Mouse (Mus musculus): ENCODE measurements around the gene Cdkn2d. TPM values are rescaled to one million over a fixed set of nuclear protein-coding genes. Genes with fewer than 3 reads are reported as not detected.

Cdkn2d gene
- polyA plus RNA-seq, 1 experiment from 2014 or later, result 34.9 TPM

GRCm38 (mm10) chr9:21320280-21320618 is 29.0 kb upstream of the Cdkn2d start:
- H3K27me3 ChIP-seq (replicated peaks; ENCODE audit: insufficient read depth, low read length), result no peaks in the 10 kb centered on the region
- H3K4me3 ChIP-seq (ENCODE audit: low read depth, low read length), result peak overlapping the region; percentile 68
- ATAC-seq, result no peak
- TF ChIP-seq CTCF (IDR thresholded peaks at IDR 0.05) (no peak), EP300 (IDR thresholded peaks at IDR 0.05) (no peak)
- no peak overlapping the region for H3K27ac ChIP-seq (ENCODE audit: low read length)
- H3K9ac ChIP-seq (replicated peaks; ENCODE audit: low read depth), result no peak overlapping the region; the same call in 1 of the 2 replicates
- 24% methylated on average over 4 of the region's 4 CpGs for WGBS
- no peak for DNase-seq (ENCODE audit: low spot score)
- peaks cover 3% of the 10 kb centered on the region; the same call in 1 of the 2 replicates for H3K4me1 ChIP-seq (ENCODE audit: insufficient read depth, low read depth, low read length)
- H3K9me3 ChIP-seq (ENCODE audit: low read length), result no peaks in the 10 kb centered on the region
- peak overlapping the region; percentile 72 for H3K4me2 ChIP-seq (replicated peaks; ENCODE audit: low read depth, low read length)
- H3K36me3 ChIP-seq (ENCODE audit: insufficient read depth, low read length), result no peaks in the 10 kb centered on the region

- Histone ChIP-seq H3K4me1 (ENCODE audit: insufficient read depth, low read depth, low read length) (peaks cover 3% of the 10 kb centered on the region; the same call in 1 of the 2 replicates), H3K4me3 (ENCODE audit: low read depth, low read length) (no peak overlapping the region), H3K4me2 (replicated peaks; ENCODE audit: low read depth, low read length) (no peak overlapping the region), H3K9ac (replicated peaks; ENCODE audit: low read depth) (no peak overlapping the region), H3K27ac (ENCODE audit: low read length) (no peak overlapping the region), H3K27me3 (replicated peaks; ENCODE audit: insufficient read depth, low read length) (no peaks in the 10 kb centered on the region), H3K36me3 (ENCODE audit: insufficient read depth, low read length) (no peaks in the 10 kb centered on the region), H3K9me3 (ENCODE audit: low read length) (no peaks in the 10 kb centered on the region)
- no peak for TF ChIP-seq EP300 (IDR thresholded peaks at IDR 0.05)
- peak; percentile 34 for TF ChIP-seq CTCF (IDR thresholded peaks at IDR 0.05)
- ATAC-seq (no peak), DNase-seq (ENCODE audit: low spot score) (no peak)
- 94% methylated on average over 4 of the region's 4 CpGs for WGBS
Measured at GRCm38 (mm10) chr9:21319503-21319902, 28.3 kb upstream of the Cdkn2d start.

- H3K4me3 ChIP-seq (ENCODE audit: low read depth, low read length), result no peak overlapping the region
- H3K9me3 ChIP-seq (ENCODE audit: low read length), result no peaks in the 10 kb centered on the region
- H3K9ac ChIP-seq (replicated peaks; ENCODE audit: low read depth), result no peak overlapping the region
- H3K4me1 ChIP-seq (ENCODE audit: insufficient read depth, low read depth, low read length), result peaks cover 3% of the 10 kb centered on the region; the same call in 1 of the 2 replicates
- H3K27me3 ChIP-seq (replicated peaks; ENCODE audit: insufficient read depth, low read length), result no peaks in the 10 kb centered on the region
- H3K36me3 ChIP-seq (ENCODE audit: insufficient read depth, low read length), result no peaks in the 10 kb centered on the region
- H3K4me2 ChIP-seq (replicated peaks; ENCODE audit: low read depth, low read length), result no peak overlapping the region
- TF ChIP-seq EP300 (IDR thresholded peaks at IDR 0.05) (no peak), CTCF (IDR thresholded peaks at IDR 0.05) (no peak)
- no peak for ATAC-seq
- 93% methylated on average over 6 of the region's 6 CpGs for WGBS
- no peak overlapping the region for H3K27ac ChIP-seq (ENCODE audit: low read length)
- no peak for DNase-seq (ENCODE audit: low spot score)
Measured at GRCm38 (mm10) chr9:21318792-21319191, 27.6 kb upstream of the Cdkn2d start.

GRCm38 (mm10) chr9:21316696-21317095 is 25.5 kb upstream of the Cdkn2d start:
- Histone ChIP-seq H3K36me3 (ENCODE audit: insufficient read depth, low read length) (no peaks in the 10 kb centered on the region), H3K4me2 (replicated peaks; ENCODE audit: low read depth, low read length) (no peak overlapping the region), H3K27me3 (replicated peaks; ENCODE audit: insufficient read depth, low read length) (no peaks in the 10 kb centered on the region), H3K4me3 (ENCODE audit: low read depth, low read length) (no peak overlapping the region), H3K27ac (ENCODE audit: low read length) (no peak overlapping the region), H3K9me3 (ENCODE audit: low read length) (no peaks in the 10 kb centered on the region), H3K9ac (replicated peaks; ENCODE audit: low read depth) (no peak overlapping the region), H3K4me1 (ENCODE audit: insufficient read depth, low read depth, low read length) (0 out of 2 replicates have a peak, but pooled peaks cover under 1% of the 10 kb centered on the region)
- ATAC-seq (no peak), DNase-seq (ENCODE audit: low spot score) (no peak)
- WGBS, result 64% methylated on average over 7 of the region's 7 CpGs
- TF ChIP-seq EP300 (IDR thresholded peaks at IDR 0.05) (no peak), CTCF (IDR thresholded peaks at IDR 0.05) (no peak)

DNA sequence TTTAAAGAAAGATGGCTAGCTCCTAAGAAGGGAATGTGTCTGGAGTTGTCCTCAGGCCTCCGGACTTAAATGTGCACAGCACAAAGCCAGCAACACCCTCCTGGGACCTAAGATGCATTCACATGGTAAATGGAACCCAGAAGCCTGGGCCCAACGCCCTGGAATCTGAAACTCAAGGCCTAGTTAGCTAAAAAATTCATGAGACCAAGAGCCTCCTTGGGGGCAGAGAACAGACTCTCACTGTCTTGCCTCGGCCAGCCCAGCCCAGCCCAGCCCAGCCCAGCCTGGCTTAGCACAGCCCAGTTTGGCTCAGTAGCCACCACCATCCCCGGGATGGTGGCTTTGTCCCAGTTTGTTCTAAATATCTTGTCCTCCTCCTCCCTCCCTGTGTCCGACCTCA is 24.2 kb upstream of the Cdkn2d start:
- no peak for DNase-seq (ENCODE audit: low spot score)
- 55% methylated on average over 5 of the region's 5 CpGs for WGBS
- H3K4me3 ChIP-seq (ENCODE audit: low read depth, low read length), result no peak overlapping the region
- H3K9ac ChIP-seq (replicated peaks; ENCODE audit: low read depth), result no peak overlapping the region
- H3K27ac ChIP-seq (ENCODE audit: low read length), result no peak overlapping the region
- no peak for ATAC-seq
- TF ChIP-seq CTCF (IDR thresholded peaks at IDR 0.05) (no peak), EP300 (IDR thresholded peaks at IDR 0.05) (no peak)
- no peaks in the 10 kb centered on the region for H3K36me3 ChIP-seq (ENCODE audit: insufficient read depth, low read length)
- no peaks in the 10 kb centered on the region for H3K27me3 ChIP-seq (replicated peaks; ENCODE audit: insufficient read depth, low read length)
- no peaks in the 10 kb centered on the region for H3K9me3 ChIP-seq (ENCODE audit: low read length)
- no peaks in the 10 kb centered on the region for H3K4me1 ChIP-seq (ENCODE audit: insufficient read depth, low read depth, low read length)
- no peak overlapping the region for H3K4me2 ChIP-seq (replicated peaks; ENCODE audit: low read depth, low read length)

DNA sequence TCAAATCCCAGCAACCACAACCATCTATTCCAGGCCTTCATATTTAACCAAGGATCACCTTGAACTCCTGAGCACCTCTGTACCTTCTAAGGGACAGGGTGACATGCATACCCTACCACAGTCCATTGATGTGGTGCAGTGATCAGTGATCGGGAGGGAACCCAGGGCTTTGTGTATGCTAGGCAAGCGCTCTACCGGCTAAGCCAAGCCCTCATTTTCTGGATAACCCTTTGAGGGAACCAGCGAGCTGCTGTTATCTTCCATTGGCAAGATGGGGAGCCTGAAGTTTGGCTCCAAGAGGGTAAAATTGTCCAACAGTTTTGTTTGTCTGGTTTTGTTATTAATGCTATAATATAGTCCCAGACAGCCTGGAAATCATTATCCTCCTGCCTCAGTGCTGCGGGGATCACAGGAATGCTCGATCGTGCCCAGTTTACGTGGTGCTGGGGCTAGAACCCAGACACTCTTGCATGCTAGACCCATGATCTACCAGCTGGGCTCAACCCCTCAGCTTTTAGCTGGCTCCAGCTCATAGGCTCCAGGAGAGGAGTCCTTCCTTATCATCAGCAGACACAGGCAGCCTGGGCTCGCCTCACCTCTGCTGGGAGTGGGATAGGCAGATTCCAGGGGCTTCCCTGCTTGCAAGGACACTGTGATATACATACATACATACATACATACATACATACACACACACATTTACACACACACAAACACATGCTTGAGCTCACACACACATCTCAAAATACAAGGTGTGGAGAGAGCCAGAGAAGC is 23.3 kb upstream of the Cdkn2d start:
- H3K4me2 ChIP-seq (replicated peaks; ENCODE audit: low read depth, low read length), result no peak overlapping the region
- no peak for ATAC-seq
- no peak for TF ChIP-seq EP300 (IDR thresholded peaks at IDR 0.05)
- TF ChIP-seq CTCF (IDR thresholded peaks at IDR 0.05), result no peak
- no peak for DNase-seq (ENCODE audit: low spot score)
- WGBS, result 92% methylated on average over 9 of the region's 9 CpGs
- H3K4me1 ChIP-seq (ENCODE audit: insufficient read depth, low read depth, low read length), result no peaks in the 10 kb centered on the region
- no peak overlapping the region for H3K9ac ChIP-seq (replicated peaks; ENCODE audit: low read depth)
- H3K36me3 ChIP-seq (ENCODE audit: insufficient read depth, low read length), result no peaks in the 10 kb centered on the region
- no peak overlapping the region for H3K27ac ChIP-seq (ENCODE audit: low read length)
- no peak overlapping the region for H3K4me3 ChIP-seq (ENCODE audit: low read depth, low read length)
- no peaks in the 10 kb centered on the region for H3K9me3 ChIP-seq (ENCODE audit: low read length)
- no peaks in the 10 kb centered on the region for H3K27me3 ChIP-seq (replicated peaks; ENCODE audit: insufficient read depth, low read length)

Data from lung, postnatal 0 days (tissue).